Mouse (Mus musculus) C2C12 (cell line): ENCODE data around the gene Olfr1389. TPM values are rescaled to one million over a fixed set of nuclear protein-coding genes. Genes with fewer than 3 reads are reported as not detected.
"Not testable (repeated sequence)": the region's sequence is repeated elsewhere in the genome, so short reads cannot be mapped to it uniquely, and the experiment has no call there.

ENCODE experiments used
- H3K27me3 ChIP-seq: one replicate; pipeline ENCODE4 v1.6.1; 2011; ENCODE audit not compliant: control insufficient read depth, insufficient read depth, insufficient read length
- H3K36me3 ChIP-seq: one replicate; pipeline ENCODE4 v1.6.1; 2011; ENCODE audit not compliant: control insufficient read depth, insufficient read depth
- H3K4me3 ChIP-seq: one replicate; pipeline ENCODE4 v1.5.1; 2011; ENCODE audit warnings: mild to moderate bottlenecking, control low read depth; ENCODE audit not compliant: poor library complexity, insufficient read depth, severe bottlenecking
- H3K79me2 ChIP-seq: one replicate; pipeline ENCODE4 v1.6.1; 2011; ENCODE audit not compliant: control insufficient read depth, insufficient read depth
- H3K79me3 ChIP-seq: one replicate; pipeline ENCODE4 v1.6.1; 2011; ENCODE audit warnings: low read depth, control low read depth
- H3ac ChIP-seq: one replicate; pipeline ENCODE3; 2011; ENCODE audit warnings: low read depth; ENCODE audit not compliant: control insufficient read depth, insufficient read length
- CEBPB ChIP-seq: IDR thresholded peaks from one replicate; pipeline ENCODE4 v1.6.1; 2011; ENCODE audit warnings: low read depth, mild to moderate bottlenecking, control low read depth, moderate library complexity
- CTCF ChIP-seq: IDR thresholded peaks from one replicate; pipeline ENCODE4 v1.5.1; 2011; ENCODE audit not compliant: control insufficient read depth, insufficient read depth, insufficient read length
- FOSL1 ChIP-seq: IDR thresholded peaks from one replicate; pipeline ENCODE4 v1.8.0; 2011; ENCODE audit warnings: mild to moderate bottlenecking, low read length; ENCODE audit not compliant: poor library complexity, insufficient read depth, severe bottlenecking
- MAX ChIP-seq: IDR thresholded peaks from one replicate; pipeline ENCODE4 v1.6.1; 2011; ENCODE audit warnings: mild to moderate bottlenecking, control low read depth
- MYOD1 ChIP-seq: IDR thresholded peaks from one replicate; pipeline ENCODE4 v1.6.1; 2011; ENCODE audit warnings: low read depth; ENCODE audit not compliant: control insufficient read depth, insufficient read length
- MYOG ChIP-seq: IDR thresholded peaks from one replicate; pipeline ENCODE4 v1.6.1; 2011; ENCODE audit not compliant: control insufficient read depth, insufficient read length; ENCODE audit errors: extremely low read depth
- USF1 ChIP-seq: IDR thresholded peaks from one replicate; pipeline ENCODE4 v1.6.1; 2011; ENCODE audit warnings: low read depth, mild to moderate bottlenecking, control low read depth, moderate library complexity
- polyA plus RNA-seq: library from polyadenylated mRNA; unstranded; fragments of >200 nt; fragmentation: generic; extraction: Trizol; gene quantifications from one replicate; pipeline ENCODE4 v1.2.1, GENCODE M21; 2012; ENCODE audit warnings: missing spikeins

The Olfr1389 gene
- polyA plus RNA-seq, 1 experiment, result not detected

GRCm38 (mm10) chr11:49429641-49430040 lies 6.8 kb downstream of the Olfr1389 start:
- TF ChIP-seq MYOG (no peak), CTCF (no peak), FOSL1 (no peak), USF1 (no peak), MYOD1 (no peak), CEBPB (no peak), MAX (no peak)
- Histone ChIP-seq H3K79me2 (no peaks in the 10 kb centered on the region), H3K79me3 (no peaks in the 10 kb centered on the region), H3K36me3 (no peaks in the 10 kb centered on the region), H3ac (no peak overlapping the region), H3K4me3 (no peak overlapping the region), H3K27me3 (no peaks in the 10 kb centered on the region)

DNA sequence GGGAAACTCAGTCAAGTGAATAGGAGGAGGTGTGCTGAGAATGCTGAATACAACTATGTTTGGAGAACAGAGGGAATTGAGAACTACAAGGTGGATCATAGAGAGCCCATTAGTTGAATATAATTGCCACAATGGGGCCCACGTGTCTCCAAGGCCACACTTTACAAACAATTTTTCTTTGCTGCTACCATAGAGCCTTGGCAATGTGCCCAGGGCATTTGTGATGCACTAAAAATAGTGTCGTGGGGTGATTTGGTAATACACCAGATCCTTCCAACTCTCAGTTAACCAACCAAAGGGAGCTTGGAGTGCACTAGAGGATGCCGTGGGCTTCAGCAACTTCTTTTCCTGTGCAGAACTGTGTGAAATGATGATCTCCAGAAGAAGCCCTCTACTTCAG lies 13.5 kb downstream of the Olfr1389 start, which contains the start of gene Olfr1388:
Olfr1388 (plus strand) TSS at position 214 of the 400 bp plus-strand sequence.
- H3K79me2 ChIP-seq, result no peaks in the 10 kb centered on the region
- TF ChIP-seq CTCF (no peak), USF1 (no peak), MYOG (no peak), FOSL1 (no peak), CEBPB (no peak), MAX (no peak), MYOD1 (no peak)
- no peak within 1 kb of the TSS for H3ac ChIP-seq
- H3K27me3 ChIP-seq, result no peaks in the 10 kb centered on the region
- no peak within 1 kb of the TSS for H3K4me3 ChIP-seq
- H3K79me3 ChIP-seq, result no peaks in the 10 kb centered on the region
- H3K36me3 ChIP-seq, result no peaks in the 10 kb centered on the region

- Histone ChIP-seq H3K79me3 (no peaks in the 10 kb centered on the region), H3K27me3 (no peaks in the 10 kb centered on the region), H3K4me3 (no peak within 1 kb of the TSS), H3K79me2 (no peaks in the 10 kb centered on the region), H3K36me3 (no peaks in the 10 kb centered on the region), H3ac (no peak within 1 kb of the TSS)
- no peak for TF ChIP-seq MAX
Measured at GRCm38 (mm10) chr11:49455043-49455442, 32.2 kb downstream of the Olfr1389 start, which contains the start of gene Olfr1387. TSS of gene Olfr1387 (plus strand) at chr11:49455343.

GRCm38 (mm10) chr11:49464746-49465145 lies 41.9 kb downstream of the Olfr1389 start, which contains the start of gene Olfr1386:
TSS of gene Olfr1386 (plus strand) at chr11:49465046.
- not testable (repeated sequence) for H3K27me3 ChIP-seq, H3K4me3 ChIP-seq, H3K79me3 ChIP-seq, H3ac ChIP-seq, H3K79me2 ChIP-seq, H3K36me3 ChIP-seq

Other genes starting within 250 kb of the Olfr1389 start
- not detected for gene Btnl9, start 235.9 kb upstream of the Olfr1389 start, polyA plus RNA-seq
- 3.3 TPM for gene Zfp62, start 219.8 kb upstream of the Olfr1389 start, polyA plus RNA-seq
- 44.5 TPM for gene Mgat1, start 178.9 kb upstream of the Olfr1389 start, polyA plus RNA-seq
- gene Olfr1393, start 144.8 kb upstream of the Olfr1389 start, polyA plus RNA-seq, result not detected
- gene Olfr1392, start 137.8 kb upstream of the Olfr1389 start, polyA plus RNA-seq, result not detected
- gene Olfr10, start 118.3 kb upstream of the Olfr1389 start, polyA plus RNA-seq, result not detected
- gene Olfr1391, start 100.3 kb upstream of the Olfr1389 start, polyA plus RNA-seq, result not detected
- not detected for gene Olfr1390, start 87.9 kb upstream of the Olfr1389 start, polyA plus RNA-seq
- not detected for gene Olfr1388, start 13.6 kb downstream of the Olfr1389 start, polyA plus RNA-seq
- not detected for gene Olfr1387, start 32.3 kb downstream of the Olfr1389 start, polyA plus RNA-seq
- not detected for gene Olfr1386, start 42.0 kb downstream of the Olfr1389 start, polyA plus RNA-seq
- not detected for gene Olfr1385, start 66.0 kb downstream of the Olfr1389 start, polyA plus RNA-seq
- gene Olfr1384, start 83.7 kb downstream of the Olfr1389 start, polyA plus RNA-seq, result not detected
- not detected for gene Olfr1383, start 96.6 kb downstream of the Olfr1389 start, polyA plus RNA-seq
- gene Olfr1382, start 105.2 kb downstream of the Olfr1389 start, polyA plus RNA-seq, result not detected
- gene Olfr1381, start 120.4 kb downstream of the Olfr1389 start, polyA plus RNA-seq, result not detected
- not detected for gene Olfr1380, start 133.8 kb downstream of the Olfr1389 start, polyA plus RNA-seq
- 0.02 TPM for gene Flt4, start 186.2 kb downstream of the Olfr1389 start, polyA plus RNA-seq
- not detected for gene Scgb3a1, start 240.5 kb downstream of the Olfr1389 start, polyA plus RNA-seq